Mouse (Mus musculus) T-helper 1 cell (primary cell): ENCODE measurements around the gene Zfr2.

Source experiments
- in situ Hi-C: fragments of 300-600 bp; cut with MboI, MseI; formaldehyde crosslinking; loops from one replicate; pipeline ENCODE4 v1.15.1; 2025; ENCODE audit warnings: high pct_unique_total_duplicates

Zfr2 gene

DNA sequence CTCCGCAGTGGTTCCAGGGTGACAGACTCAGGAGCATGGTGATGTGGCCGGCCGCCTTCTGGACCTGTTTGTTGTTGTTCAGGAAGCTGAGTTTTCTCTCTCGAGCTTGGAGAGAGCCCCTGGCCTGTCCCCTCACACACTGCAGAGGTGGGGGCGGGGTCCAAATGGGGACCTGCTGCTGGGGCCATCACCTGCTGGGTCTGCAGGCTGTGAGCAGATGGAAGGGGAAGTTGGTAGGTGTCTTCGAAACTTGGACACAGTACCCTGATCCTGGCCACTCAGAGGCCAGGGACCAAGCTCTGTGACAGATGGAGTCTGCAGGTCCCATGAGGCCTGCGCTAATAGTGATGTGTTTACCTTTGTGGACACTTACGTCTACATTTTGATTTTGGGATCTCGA lies 68.4 kb downstream of the Zfr2 start:
- in situ Hi-C loops = no loop called here
